Mouse (Mus musculus): ENCODE measurements around the gene Tmem102. TPM values are rescaled to one million over a fixed set of nuclear protein-coding genes. Genes with fewer than 3 reads are reported as not detected.

The Tmem102 gene
- total and polyA plus RNA-seq, 3 experiments = not detected

DNA sequence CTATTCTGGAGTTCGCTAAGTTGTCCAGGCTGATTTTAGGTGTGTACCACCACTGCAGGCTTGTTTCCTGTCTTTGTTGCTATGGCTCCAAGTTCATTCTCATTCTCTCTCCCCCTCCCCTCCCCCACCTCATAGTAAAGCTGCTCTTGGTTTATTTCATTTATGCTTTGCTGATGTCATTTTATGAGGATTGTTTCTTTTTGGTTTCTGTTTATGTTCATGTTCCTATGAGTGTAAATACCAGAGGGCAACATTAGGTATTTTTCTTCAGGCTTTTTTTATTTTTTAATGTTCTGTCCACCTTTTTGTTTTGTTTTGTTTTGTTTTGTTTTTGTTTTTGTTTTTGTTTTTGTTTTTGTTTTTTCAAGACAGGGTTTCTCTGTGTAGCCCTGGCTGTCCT is 43.6 kb downstream of the Tmem102 start, which contains the start of gene Slc35g3:
Slc35g3 (minus strand) TSS at position 101 of the 400 bp plus-strand sequence.
- Histone ChIP-seq H3K9me3 (replicated peaks) (no peaks in the 10 kb centered on the region), H3K4me1 (ENCODE audit: insufficient read depth, low read depth, low read length) (peaks cover 47% of the 10 kb centered on the region), H3K36me3 (replicated peaks) (no peaks in the 10 kb centered on the region), H3K4me3 (ENCODE audit: low read depth, low read length) (no peak within 1 kb of the TSS), H3K27me3 (ENCODE audit: insufficient read depth, low read length) (no peaks in the 10 kb centered on the region)
- TF ChIP-seq POLR2AphosphoS5 (IDR thresholded peaks at IDR 0.05; ENCODE audit: insufficient replicate concordance, low read depth, low read length) (no peak), GATA2 (IDR thresholded peaks at IDR 0.05; ENCODE audit: borderline replicate concordance, low read depth, low read length) (no peak), CTCF (IDR thresholded peaks at IDR 0.05; ENCODE audit: low read depth, low read length) (no peak), TAL1 (conservative IDR thresholded peaks at IDR 0.05; ENCODE audit: low read depth, low read length) (no peak), GATA1 (IDR thresholded peaks at IDR 0.05; ENCODE audit: borderline replicate concordance, low read length) (no peak)
- ATAC-seq (ENCODE audit: extremely low read depth, insufficient number of reproducible peaks, low FRiP score, poor library complexity, severe bottlenecking) (no peak), DNase-seq (ENCODE audit: low spot score) (no peak)

DNA sequence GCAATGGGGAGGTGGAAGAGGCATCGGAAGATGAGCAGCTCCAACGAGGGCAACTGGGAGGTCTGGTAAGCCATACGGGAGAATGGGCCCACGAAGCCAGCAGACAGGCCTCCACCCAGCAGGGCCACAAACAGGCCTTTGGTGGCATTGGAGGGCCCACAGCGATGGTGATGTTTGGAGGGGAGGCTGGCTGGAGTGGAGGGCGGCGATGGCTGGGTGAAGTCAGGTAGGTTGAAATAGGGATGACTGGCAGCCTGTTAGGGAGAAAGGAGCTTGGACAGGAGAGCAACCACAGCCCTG is 44.6 kb downstream of the Tmem102 start:
- no peaks in the 10 kb centered on the region for H3K27me3 ChIP-seq (ENCODE audit: insufficient read depth, low read length)
- no peak for TF ChIP-seq GATA2 (IDR thresholded peaks at IDR 0.05; ENCODE audit: borderline replicate concordance, low read depth, low read length)
- TF ChIP-seq CTCF (IDR thresholded peaks at IDR 0.05; ENCODE audit: low read depth, low read length) = no peak
- TF ChIP-seq TAL1 (conservative IDR thresholded peaks at IDR 0.05; ENCODE audit: low read depth, low read length) = no peak
- no peak for TF ChIP-seq POLR2AphosphoS5 (IDR thresholded peaks at IDR 0.05; ENCODE audit: insufficient replicate concordance, low read depth, low read length)
- no peak for TF ChIP-seq GATA1 (IDR thresholded peaks at IDR 0.05; ENCODE audit: borderline replicate concordance, low read length)

DNA sequence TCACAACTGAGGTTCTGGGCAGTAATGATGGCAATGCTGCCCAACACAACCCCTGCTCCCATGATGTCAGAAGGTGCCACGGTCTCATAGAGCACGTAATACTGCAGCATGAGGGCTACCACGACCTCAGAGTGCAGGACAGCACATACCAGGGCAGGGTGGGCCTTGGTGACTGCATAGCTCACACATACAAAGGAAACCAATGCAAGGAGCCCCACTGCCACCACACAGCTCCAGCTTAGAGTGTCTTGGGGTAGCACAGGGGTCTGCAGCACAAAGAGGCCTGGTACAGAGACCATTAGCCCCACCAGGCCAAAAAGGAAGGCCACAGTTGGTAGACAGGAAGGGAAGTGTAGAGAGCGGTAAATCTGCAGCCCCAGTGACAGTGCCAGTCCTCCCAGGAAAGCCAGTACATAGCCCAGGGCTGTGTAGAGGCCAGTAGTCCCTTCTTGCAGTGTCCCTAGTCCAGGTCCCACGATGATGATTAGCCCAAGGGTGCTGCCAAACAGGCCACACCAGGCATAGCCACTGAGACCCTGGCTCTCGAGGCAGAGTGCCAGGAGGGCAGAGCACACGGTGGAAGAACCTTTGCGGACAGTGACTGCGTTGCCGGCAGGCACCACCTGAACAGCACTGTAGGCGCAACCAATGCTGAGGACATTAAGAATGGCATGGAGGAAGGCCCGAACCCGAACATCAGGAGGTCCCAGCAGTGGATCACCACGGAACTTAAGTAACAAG is 45.1 kb downstream of the Tmem102 start:
- peak overlapping the region; percentile 73; the same call in 1 of the 2 replicates for H3K4me3 ChIP-seq (ENCODE audit: low read depth, low read length)

More for the DNA sequence above, 44.6 kb downstream of the Tmem102 start:
- H3K9me3 ChIP-seq (replicated peaks) = no peaks in the 10 kb centered on the region
- ATAC-seq (ENCODE audit: extremely low read depth, insufficient number of reproducible peaks, low FRiP score, poor library complexity, severe bottlenecking) (no peak), DNase-seq (ENCODE audit: low spot score) (no peak)
- H3K36me3 ChIP-seq (replicated peaks) = peaks cover 4% of the 10 kb centered on the region
- peaks cover 44% of the 10 kb centered on the region for H3K4me1 ChIP-seq (ENCODE audit: insufficient read depth, low read depth, low read length)
- H3K4me3 ChIP-seq (ENCODE audit: low read depth, low read length) = no peak overlapping the region

DNA sequence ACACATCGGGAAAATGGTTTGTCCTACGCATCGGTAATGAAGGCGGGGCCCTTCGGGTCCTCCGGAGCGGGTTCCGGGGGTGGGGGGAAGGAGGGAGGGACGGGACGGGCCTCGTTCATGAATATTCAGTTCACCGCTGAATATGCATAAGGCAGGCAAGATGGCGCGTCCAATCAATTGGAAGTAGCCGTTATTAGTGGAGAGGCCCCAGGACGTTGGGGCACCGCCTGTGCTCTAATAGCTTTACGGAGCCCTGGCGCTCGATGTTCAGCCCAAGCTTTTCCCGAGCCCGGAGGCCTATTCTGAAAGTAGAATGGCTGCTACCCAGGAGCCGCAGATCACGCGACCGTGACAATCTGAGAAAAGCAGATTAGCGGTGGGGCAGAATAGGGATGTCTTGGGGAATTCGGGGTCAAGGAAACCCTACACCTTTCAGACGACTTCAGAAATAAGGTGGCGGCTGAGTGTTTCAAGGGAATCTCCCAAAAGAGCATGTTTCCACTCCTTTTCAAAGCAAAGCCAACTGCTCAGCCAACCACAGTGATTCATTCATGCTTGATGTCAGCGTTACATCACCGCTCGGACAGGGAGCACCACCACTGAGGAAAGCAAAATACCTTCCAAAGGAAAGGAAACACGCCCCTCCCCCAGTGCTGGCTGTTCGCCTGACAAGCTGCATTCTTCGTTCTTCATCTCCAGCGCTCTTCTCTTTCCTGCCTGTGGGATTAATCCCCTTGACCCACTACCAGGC is 46.3 kb downstream of the Tmem102 start:
- ATAC-seq (ENCODE audit: extremely low read depth, insufficient number of reproducible peaks, low FRiP score, poor library complexity, severe bottlenecking) (peak; percentile 69), DNase-seq (ENCODE audit: low spot score) (peak; percentile 82)
- Histone ChIP-seq H3K36me3 (replicated peaks) (peaks cover 9% of the 10 kb centered on the region), H3K4me3 (ENCODE audit: low read depth, low read length) (peak overlapping the region; percentile 73), H3K9me3 (replicated peaks) (no peaks in the 10 kb centered on the region), H3K4me1 (ENCODE audit: insufficient read depth, low read depth, low read length) (peaks cover 51% of the 10 kb centered on the region), H3K27me3 (ENCODE audit: insufficient read depth, low read length) (no peaks in the 10 kb centered on the region)
- TF ChIP-seq TAL1 (conservative IDR thresholded peaks at IDR 0.05; ENCODE audit: low read depth, low read length) (no peak), GATA2 (IDR thresholded peaks at IDR 0.05; ENCODE audit: borderline replicate concordance, low read depth, low read length) (no peak), GATA1 (IDR thresholded peaks at IDR 0.05; ENCODE audit: borderline replicate concordance, low read length) (no peak), POLR2AphosphoS5 (IDR thresholded peaks at IDR 0.05; ENCODE audit: insufficient replicate concordance, low read depth, low read length) (no peak)

More for the DNA sequence above, 45.1 kb downstream of the Tmem102 start:
- H3K36me3 ChIP-seq (replicated peaks) = peaks cover 8% of the 10 kb centered on the region
- no peak for TF ChIP-seq TAL1 (conservative IDR thresholded peaks at IDR 0.05; ENCODE audit: low read depth, low read length)
- no peak for TF ChIP-seq GATA1 (IDR thresholded peaks at IDR 0.05; ENCODE audit: borderline replicate concordance, low read length)
- no peak for TF ChIP-seq GATA2 (IDR thresholded peaks at IDR 0.05; ENCODE audit: borderline replicate concordance, low read depth, low read length)
- no peak for TF ChIP-seq CTCF (IDR thresholded peaks at IDR 0.05; ENCODE audit: low read depth, low read length)
- no peak for TF ChIP-seq POLR2AphosphoS5 (IDR thresholded peaks at IDR 0.05; ENCODE audit: insufficient replicate concordance, low read depth, low read length)
- ATAC-seq (ENCODE audit: extremely low read depth, insufficient number of reproducible peaks, low FRiP score, poor library complexity, severe bottlenecking) (no peak), DNase-seq (ENCODE audit: low spot score) (no peak)
- no peaks in the 10 kb centered on the region for H3K9me3 ChIP-seq (replicated peaks)
- peaks cover 45% of the 10 kb centered on the region for H3K4me1 ChIP-seq (ENCODE audit: insufficient read depth, low read depth, low read length)
- H3K27me3 ChIP-seq (ENCODE audit: insufficient read depth, low read length) = no peaks in the 10 kb centered on the region

- Histone ChIP-seq H3K4me1 (ENCODE audit: insufficient read depth, low read depth, low read length) (peaks cover 56% of the 10 kb centered on the region), H3K9me3 (replicated peaks) (no peaks in the 10 kb centered on the region), H3K36me3 (replicated peaks) (peaks cover 9% of the 10 kb centered on the region), H3K27me3 (ENCODE audit: insufficient read depth, low read length) (no peaks in the 10 kb centered on the region), H3K4me3 (ENCODE audit: low read depth, low read length) (peak within 1 kb of the TSS; percentile 73)
- peak; percentile 74 for ATAC-seq (ENCODE audit: extremely low read depth, insufficient number of reproducible peaks, low FRiP score, poor library complexity, severe bottlenecking)
- DNase-seq (ENCODE audit: low spot score) = peak; percentile 84
- TF ChIP-seq POLR2AphosphoS5 (IDR thresholded peaks at IDR 0.05; ENCODE audit: insufficient replicate concordance, low read depth, low read length) (peak; percentile 100), TAL1 (conservative IDR thresholded peaks at IDR 0.05; ENCODE audit: low read depth, low read length) (no peak)
Measured at GRCm38 (mm10) chr11:69758478-69758970, 46.9 kb downstream of the Tmem102 start, which contains the start of gene Polr2a. Polr2a (minus strand) TSS chr11:69758637.

DNA sequence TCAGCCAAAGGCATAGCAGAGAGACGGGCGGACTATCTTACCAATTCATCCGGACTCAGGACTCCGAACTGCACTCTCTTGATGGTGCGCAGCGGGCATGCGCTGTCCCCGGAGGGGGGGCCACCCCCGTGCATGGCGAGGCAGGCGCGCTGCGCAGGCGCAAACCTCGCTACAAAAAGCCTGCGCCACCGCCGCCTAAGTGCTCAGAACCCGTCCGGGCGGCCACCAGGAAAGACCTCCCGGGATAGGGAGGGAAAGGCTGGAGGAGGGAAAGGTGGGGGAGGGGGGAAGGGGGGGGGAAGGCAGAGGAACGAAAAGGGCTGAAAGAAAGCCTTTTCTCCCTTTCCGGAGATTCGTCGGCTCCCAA is 47.4 kb downstream of the Tmem102 start:
- ATAC-seq (ENCODE audit: extremely low read depth, insufficient number of reproducible peaks, low FRiP score, poor library complexity, severe bottlenecking) = no peak
- TF ChIP-seq GATA1 (IDR thresholded peaks at IDR 0.05; ENCODE audit: borderline replicate concordance, low read length) = no peak
- no peak for TF ChIP-seq POLR2AphosphoS5 (IDR thresholded peaks at IDR 0.05; ENCODE audit: insufficient replicate concordance, low read depth, low read length)
- TF ChIP-seq CTCF (IDR thresholded peaks at IDR 0.05; ENCODE audit: low read depth, low read length) = no peak
- TF ChIP-seq TAL1 (conservative IDR thresholded peaks at IDR 0.05; ENCODE audit: low read depth, low read length) = no peak
- no peak for TF ChIP-seq GATA2 (IDR thresholded peaks at IDR 0.05; ENCODE audit: borderline replicate concordance, low read depth, low read length)
- H3K4me1 ChIP-seq (ENCODE audit: insufficient read depth, low read depth, low read length) = peaks cover 61% of the 10 kb centered on the region

More for the DNA sequence above, 47.4 kb downstream of the Tmem102 start:
- Histone ChIP-seq H3K9me3 (replicated peaks) (no peaks in the 10 kb centered on the region), H3K27me3 (ENCODE audit: insufficient read depth, low read length) (no peaks in the 10 kb centered on the region), H3K36me3 (replicated peaks) (peaks cover 9% of the 10 kb centered on the region), H3K4me3 (ENCODE audit: low read depth, low read length) (peak overlapping the region; percentile 73)
- DNase-seq (ENCODE audit: low spot score) = peak; percentile 90
